Mouse (Mus musculus): ENCODE measurements around the gene Sugt1.

The Sugt1 gene

DNA sequence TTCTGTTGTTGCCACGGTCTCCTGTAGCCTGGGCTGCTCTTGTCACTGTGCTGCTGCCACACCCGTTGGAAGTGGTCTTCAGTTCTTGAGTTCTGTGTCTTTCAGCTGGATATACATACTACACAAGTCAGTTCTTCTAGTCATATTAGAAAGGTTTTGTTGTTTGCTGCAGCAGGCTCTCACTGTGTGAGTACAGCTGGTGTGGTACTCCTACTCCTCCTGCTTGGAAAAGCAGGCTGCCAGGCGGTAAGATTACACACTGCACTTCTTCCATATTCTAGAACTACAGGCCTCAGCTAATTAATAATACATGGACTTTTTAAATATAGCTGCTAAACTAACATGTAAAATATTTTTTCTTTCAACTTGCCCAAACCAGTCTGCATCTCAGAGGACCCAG lies 19.4 kb downstream of the Sugt1 start:
- in situ Hi-C loops (cut with MboI) = no loop called here

- in situ Hi-C loops (cut with MboI) = no loop called here
These were observed 19.9 kb downstream of the Sugt1 start for GRCm38 (mm10) chr14:79607352-79607751.

GRCm38 (mm10) chr14:79608286-79608685 lies 20.8 kb downstream of the Sugt1 start:
- in situ Hi-C loops (cut with MboI) = no loop called here

DNA sequence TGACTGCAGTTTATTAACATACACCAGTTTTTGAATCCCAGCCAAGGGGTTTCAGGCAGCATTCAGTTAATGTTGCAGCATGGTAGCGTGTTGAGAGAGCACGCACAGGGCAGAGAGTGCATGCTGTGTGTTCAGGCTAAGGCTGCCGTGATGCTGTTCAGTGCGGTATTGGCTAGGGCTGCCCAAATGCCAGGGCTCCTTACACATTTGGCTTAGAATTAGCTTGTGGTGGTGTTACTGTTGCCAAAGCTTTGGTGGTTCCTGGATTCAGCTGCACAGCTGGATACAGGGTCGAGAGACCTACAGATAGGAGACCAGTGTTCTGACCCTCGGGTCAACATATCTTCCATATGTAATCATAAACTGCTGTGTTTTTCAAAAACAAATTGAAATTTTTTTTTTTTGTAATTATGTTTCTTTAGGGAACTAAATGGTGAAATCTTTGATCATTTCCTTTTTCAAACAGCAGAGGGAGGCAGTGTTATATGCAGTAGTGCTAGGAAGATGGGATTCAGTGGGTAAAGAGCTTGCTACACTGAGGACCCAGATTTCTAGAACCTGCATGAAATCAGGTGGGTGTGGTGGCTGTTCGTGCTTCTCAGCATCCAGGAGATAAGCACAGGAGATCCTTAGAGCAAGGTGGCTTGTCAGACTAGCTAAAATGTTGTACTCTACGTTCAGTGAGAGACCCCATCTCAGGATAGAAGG lies 29.8 kb downstream of the Sugt1 start:
- in situ Hi-C loops (cut with MboI) = no loop called here

DNA sequence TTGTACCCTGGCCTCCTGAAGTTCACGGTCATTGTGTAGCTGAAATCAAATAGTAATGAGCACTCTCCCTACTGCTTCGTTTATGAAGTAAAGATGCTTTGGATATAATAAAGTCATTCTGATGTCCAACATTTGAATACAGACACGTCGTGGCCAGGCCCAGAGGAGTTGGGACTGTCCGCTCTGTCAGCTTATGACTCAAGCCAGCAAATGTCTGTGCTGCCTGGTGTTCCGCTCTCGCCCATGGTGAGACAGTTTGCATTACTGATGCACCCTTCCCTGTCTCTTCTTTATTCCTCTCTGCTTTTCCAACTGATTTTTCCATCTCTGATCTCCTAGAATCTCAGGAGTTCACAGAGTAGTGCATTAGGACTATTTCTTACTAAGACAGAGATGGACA lies 32.3 kb downstream of the Sugt1 start:
- in situ Hi-C loops (cut with MboI) = no loop called here

GRCm38 (mm10) chr14:79621143-79621542 lies 33.7 kb downstream of the Sugt1 start:
- in situ Hi-C loops (cut with MboI) = no loop called here

- in situ Hi-C loops (cut with MboI) = no loop called here
These were observed 44.8 kb downstream of the Sugt1 start for GRCm38 (mm10) chr14:79632330-79632729.

DNA sequence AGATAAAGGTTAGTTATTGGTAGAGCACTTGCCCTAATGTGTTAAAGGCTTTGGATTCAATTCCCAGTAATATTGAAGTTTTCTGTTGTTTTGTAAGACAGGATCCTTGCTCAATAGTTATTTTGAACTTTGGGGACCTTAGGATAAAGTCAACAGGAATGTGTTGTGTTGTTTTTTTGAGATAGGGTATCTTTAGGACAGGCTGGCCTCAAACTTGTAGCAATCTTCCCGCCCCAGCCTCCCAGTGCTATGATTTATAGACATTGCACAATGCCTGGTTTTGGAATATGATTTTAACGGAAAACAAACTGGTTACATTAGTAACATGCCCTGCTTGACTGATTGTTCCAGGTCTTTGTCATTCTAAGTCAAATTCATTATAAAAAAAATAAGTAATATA lies 45.7 kb downstream of the Sugt1 start:
- in situ Hi-C loops (cut with MboI) = no loop called here

DNA sequence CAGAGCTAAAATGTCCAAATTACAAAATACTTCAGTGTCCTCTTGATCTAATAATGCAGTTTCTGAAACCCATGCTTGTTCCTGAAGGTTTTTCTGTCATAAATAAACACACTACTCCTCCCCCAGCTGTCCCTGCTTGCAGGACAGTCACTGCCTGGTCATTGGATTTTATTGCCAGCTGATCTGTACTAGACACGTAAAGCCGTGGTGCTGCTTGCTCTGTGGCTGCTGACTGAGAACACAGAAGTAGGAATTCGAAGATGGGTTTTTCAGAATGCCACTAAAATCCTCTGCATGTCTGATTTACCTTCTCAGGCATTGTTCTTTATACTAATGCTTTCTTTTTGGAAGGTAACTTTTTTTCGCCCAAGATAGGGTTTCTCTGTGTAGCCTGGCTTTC lies 49.3 kb downstream of the Sugt1 start:
- in situ Hi-C loops (cut with MboI) = no loop called here

DNA sequence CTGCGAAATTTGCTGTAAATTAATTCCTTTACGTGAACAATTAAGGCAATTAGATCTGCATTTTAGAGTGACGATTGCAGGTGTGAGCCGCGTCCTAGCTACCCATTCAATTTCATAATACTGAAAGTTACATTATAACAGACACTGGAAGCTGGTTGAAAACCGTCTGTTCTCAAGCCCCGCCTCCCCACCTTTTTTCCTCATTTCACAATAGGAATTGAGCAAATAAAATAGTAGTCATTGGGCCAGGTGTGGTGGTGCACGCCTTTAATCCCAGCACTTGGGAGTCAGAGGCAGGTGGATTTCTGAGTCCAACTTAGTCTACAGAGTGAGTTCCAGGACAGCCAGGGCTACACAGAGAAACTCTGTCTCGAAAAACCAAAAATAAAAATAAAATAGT lies 54.6 kb downstream of the Sugt1 start:
- in situ Hi-C loops (cut with MboI) = no loop called here

GRCm38 (mm10) chr14:79645378-79645777 lies 57.9 kb downstream of the Sugt1 start:
- in situ Hi-C loops (cut with MboI) = no loop called here

DNA sequence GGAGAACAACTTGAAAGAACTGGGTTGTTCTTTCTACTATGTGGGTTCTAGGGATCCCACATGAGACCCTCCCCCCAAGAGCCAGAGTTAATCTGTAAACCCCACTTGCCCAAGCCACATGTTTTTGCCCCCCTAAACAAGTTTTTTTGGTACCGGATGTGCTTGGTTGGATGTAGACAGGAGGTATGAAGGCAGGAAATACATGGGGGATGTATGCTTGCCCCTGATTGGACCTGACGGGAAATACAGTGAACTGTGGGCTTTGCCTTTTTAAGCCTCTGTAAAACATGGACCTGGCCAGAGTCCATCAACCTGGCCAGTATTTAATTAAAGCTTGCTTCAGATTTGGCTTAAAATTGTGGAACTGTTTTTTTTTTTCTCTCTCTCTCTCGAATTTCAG lies 62.2 kb downstream of the Sugt1 start:
- in situ Hi-C loops (cut with MboI) = no loop called here

DNA sequence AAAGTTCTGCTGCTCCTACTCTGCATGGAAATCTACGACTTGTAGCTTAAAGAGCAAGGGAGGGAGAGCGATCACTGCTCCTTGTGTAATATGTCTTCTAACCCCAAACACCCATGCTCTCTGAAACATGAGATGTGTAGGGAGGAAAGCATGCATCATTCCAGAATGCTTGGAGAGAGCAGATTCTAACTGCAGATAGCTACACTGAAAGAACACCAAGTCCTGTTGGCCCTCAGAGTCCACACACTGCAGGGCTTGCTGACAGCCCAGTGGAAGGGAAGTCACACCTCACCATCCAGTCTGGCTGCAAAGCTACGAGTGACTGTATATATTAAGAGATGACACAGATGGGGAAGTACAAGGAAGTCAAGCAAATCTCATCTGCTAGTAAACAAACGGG lies 65.2 kb downstream of the Sugt1 start:
- in situ Hi-C loops (cut with MboI) = no loop called here

GRCm38 (mm10) chr14:79658286-79658685 lies 70.8 kb downstream of the Sugt1 start:
- in situ Hi-C loops (cut with MboI) = no loop called here

- in situ Hi-C loops (cut with MboI) = no loop called here
These were observed 71.4 kb downstream of the Sugt1 start for GRCm38 (mm10) chr14:79658748-79659508.

DNA sequence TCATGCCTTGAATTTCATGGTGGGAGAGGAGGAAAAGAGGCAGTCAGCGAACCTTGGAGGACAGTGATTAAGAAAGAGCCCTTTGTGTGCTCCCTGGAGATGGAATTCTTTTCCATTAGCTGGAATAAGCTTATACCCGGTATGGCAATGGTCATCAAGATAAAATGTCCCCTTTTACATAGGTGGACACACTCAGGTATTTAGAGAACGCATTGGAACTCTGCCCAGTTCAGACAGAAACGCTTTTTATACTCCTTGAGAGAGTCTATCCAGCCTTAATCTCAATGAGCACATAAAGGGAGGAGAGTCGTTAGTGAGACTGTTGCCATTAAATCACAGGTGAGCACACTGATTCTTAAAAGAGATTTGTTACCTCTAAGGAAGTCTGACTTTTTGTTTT lies 73.0 kb downstream of the Sugt1 start:
- in situ Hi-C loops (cut with MboI) = no loop called here

DNA sequence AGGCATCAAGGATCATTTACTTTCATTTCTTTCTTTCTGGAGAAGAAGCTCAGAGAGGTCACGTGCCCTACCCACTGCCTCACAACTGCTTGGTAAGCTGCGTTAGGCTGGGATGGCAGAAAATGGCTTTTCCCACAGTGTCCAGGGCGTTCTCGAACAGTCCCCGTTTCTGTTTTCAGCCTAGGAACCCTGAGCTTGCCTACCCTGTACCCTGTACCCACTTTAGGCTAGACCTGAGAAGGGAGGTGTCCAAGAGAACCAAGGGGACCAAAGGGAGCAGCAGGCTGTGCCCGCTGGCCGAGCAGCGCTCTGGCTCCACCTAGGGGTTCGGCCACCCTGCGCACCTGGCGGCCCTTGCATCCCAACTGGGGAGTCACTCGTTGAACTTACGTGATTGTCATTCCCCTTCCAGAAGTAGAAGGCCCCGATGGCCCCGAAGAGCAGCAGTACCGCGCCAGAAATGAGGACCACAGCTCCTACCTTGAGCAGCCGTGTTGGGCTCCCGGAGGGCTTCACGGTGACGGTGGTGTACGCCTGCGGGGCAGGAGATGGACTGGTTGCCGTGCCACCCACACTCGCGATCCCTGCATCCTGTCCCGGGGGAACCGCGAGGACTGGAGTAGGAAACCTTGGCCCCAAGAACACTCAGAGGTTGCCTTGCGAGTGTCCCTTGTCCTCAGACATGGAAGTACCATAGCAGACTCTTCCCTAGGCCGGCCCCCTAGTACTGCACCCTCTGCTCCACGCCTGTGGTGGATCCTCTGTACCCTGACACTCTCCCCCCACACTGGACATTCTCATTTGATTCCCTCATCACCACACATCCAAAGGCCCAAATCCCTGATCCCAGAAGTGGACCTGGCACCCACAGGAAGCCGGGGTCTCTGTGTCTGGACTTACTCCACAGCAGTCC lies 73.8 kb downstream of the Sugt1 start:
- in situ Hi-C loops (cut with MboI) = no loop called here

DNA sequence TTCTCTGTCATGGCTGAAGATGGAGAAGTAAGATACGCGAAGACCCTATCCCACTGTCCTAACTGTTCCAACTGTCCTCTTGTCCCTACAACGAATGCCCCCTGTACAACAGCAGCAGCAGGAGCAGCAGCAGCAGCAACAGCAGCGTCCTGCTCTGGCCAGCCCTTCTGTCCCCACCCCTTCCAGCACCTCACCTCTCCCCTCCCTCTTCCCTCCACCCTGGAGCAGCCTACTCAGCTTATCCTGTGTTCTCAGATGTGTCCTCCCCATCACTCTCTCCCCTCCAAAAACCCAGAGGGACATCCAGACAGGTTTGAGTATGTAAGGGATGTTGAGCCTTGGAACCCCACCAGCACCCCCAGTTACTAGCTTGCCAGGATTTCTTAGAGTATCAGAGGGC lies 74.5 kb downstream of the Sugt1 start, which contains the start of gene Cnmd:
Cnmd (minus strand) TSS at position 170 of the 400 bp plus-strand sequence.
- in situ Hi-C loops (cut with MboI) = no loop called here

- in situ Hi-C loops (cut with MboI) = no loop called here
These were observed 83.5 kb downstream of the Sugt1 start for GRCm38 (mm10) chr14:79671008-79671407.

DNA sequence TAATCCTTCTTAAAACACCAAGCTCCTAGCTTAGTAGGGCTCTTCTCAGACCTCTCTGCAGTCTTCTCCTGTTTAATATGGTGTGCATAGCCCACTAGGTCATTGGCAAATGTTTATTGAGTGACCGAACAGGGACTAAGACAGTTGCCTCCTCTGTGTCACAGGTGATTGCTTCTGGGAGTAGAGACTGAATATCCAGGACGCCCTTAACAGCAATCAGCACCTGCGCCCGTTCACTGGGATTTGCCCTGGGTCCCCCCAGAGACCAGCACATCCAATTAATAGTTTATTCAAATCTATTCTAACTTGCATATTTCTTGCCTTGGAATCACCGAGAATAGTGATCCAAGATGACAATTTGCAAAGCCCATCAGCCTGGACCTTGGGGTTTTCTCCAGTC lies 85.1 kb downstream of the Sugt1 start:
- in situ Hi-C loops (cut with MboI) = no loop called here

DNA sequence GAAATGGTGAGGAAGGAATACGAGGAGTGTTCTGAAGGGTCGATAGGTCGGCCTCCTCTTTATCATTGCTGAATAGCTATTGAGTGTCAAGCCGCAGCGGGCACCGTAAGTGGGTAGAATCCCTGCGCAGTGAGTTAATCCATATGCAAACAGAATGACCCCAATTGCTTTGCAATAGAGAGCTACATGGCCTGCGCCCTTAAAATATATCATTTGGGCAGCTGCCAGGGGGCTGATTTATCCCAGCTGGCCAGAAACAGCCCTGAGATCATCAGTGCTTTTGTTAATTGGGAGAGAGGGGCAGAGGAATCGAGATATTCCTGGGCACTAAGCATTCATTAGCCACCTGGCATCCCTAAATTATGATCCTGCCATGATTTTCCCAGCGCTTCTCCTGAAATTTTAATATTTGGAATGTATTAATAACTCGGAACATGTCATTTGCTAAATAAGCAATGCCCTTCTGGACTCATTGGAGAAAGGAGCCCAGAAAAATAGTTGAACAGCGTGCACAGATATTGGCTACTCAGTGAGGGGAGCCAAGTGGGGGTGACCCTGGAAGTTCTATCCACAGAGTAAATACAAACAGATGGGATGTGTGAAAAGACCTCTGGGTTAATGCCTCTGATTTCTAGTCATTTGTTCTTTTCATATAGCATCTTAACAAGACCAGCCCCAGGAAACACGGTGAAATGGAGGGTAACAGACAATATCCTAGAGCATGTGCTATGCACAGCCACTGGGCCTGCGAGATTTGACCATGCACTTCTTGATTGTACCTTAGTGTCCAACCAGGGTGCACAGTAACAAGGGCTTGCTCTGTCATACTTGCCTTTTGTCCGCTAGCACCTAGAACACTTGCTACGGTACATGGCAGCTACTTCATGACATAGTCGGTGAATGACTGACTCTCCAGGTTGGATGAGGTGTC lies 85.9 kb downstream of the Sugt1 start:
- in situ Hi-C loops (cut with MboI) = no loop called here

Measured in mature B cell (primary cell).